Mouse (Mus musculus): Measurements from ENCODE around the gene A4galt.

A4galt gene

GRCm38 (mm10) chr15:83265269-83265668 lies 13.7 kb upstream of the A4galt start:
- DNase-seq (ENCODE audit: low spot score), result no peak

- no peak for DNase-seq (ENCODE audit: low spot score)
Observed at GRCm38 (mm10) chr15:83263405-83263804, 11.8 kb upstream of the A4galt start.

GRCm38 (mm10) chr15:83257906-83258305 lies 6.3 kb upstream of the A4galt start:
- DNase-seq (ENCODE audit: low spot score), result no peak

DNA sequence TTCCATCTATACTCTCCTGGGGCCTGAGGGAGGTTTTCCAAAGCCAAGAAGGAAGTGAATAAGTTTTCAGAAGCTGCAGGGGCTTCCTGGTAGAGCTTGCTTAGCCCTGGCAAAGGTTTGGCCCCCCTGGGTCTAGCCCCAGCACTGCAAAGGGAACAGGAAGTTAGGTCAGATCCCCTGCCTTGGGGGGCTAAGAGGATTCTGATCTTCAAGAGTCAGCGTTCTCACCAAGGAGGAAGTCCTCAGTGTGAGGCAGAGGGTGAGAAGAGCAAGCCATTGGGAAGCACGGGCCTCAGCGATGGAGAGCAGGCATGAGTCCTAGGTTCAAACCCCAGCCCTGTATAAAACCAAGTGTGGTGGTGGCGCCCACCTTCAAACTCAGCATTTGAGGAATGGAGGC lies 4.9 kb upstream of the A4galt start:
- no peak for DNase-seq (ENCODE audit: low spot score)

DNA sequence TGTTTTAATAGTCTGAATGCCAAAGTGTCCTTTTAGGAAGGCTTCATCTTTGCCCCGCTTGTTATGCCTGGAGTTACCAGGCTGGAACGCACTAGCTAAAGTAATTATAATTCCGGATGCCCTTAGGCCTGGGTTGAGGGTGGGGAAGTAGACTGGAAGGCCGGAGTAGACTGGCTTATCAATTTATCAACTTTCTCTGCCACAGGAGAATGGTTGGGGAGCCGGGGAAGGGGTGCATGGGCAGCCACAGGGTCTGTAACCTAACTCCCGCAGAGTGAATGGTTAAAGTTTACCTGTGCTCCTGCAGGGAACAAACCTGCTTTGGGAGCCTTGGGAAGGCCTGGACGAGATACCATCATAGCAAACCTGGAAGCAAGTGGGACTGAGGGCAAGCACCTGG lies 4.4 kb upstream of the A4galt start:
- DNase-seq (ENCODE audit: low spot score), result no peak

DNA sequence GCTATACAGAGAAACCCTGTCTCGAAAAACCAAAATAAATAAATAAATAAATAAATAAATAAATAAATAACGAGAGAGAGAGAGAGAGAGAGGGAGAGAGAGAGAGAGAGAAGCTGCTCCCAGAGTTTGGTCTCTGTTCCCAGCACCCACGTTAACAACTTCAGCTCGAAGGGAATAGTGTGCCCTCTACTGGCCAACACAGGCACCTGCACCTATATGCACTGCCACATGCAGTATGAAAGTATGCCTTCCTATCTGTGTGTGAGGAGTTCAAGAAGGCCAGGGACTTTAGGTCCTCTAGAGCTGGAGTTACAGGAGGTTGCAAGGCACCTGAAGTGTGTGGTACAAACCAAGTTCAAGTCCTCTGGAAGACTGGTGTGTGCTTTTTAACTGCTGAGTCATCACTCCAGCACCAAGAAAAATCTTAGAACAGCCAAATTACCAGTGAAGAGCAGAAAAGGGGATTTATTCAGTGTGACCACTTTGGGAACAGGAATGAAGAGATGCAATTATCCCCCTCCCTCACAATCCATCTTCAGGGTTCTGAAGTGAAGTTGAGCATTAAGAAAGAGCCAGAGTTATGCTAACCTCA lies 3.7 kb upstream of the A4galt start:
- DNase-seq (ENCODE audit: low spot score), result no peak

DNA sequence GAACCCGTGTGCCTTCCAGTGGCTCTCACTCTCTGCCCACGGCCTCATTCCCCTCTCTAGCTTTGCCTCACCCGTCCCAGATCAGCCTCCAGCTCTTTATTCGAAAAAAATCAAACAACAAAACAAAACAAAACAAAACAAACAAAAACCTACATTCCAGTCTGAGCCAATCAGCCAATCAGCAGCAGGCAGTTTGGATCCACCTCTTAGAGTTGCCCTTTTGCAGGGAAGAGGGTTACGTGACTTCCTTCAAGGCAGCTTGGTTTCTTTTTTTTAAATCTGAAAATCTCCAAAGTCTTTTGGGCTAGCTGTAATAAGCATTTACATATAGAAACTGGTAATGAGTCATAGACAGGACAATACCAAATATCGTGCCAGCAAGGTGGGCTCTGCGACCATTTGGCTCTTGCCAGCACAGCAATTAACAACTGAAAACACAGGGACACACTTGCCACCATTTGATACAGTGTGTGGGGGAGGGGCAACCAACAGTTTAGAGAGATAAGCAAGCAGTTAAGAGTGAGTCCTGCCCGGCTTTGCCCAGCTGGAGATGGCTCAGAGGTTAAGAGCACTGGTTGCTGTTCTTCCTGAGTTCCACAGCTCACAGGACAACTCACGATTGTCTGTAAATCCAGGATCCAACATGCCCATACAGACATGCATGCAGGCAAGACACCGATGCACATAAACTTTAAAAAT lies 2.9 kb upstream of the A4galt start:
- no peak for DNase-seq (ENCODE audit: low spot score)

DNA sequence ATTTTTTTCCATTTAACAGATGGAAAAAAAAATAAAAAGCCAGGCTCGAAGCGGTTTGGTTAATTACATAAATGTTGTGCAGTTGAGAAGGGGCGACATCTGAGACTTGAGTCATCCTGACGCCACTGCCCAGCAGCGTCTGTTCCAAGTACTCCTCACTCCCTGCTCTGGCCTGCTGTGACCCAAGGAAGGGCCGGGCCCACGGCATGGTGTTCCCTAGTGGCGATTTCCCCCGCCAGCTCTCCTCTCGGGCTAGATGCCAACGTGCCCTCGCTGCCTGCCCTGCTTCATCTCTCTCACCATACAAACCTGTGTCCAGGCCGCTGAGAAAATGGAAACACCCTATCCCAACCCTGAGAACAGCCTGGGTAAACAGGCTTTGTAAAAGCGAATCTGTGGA lies 486 bp upstream of the A4galt start:
- no peak for DNase-seq (ENCODE audit: low spot score)

DNA sequence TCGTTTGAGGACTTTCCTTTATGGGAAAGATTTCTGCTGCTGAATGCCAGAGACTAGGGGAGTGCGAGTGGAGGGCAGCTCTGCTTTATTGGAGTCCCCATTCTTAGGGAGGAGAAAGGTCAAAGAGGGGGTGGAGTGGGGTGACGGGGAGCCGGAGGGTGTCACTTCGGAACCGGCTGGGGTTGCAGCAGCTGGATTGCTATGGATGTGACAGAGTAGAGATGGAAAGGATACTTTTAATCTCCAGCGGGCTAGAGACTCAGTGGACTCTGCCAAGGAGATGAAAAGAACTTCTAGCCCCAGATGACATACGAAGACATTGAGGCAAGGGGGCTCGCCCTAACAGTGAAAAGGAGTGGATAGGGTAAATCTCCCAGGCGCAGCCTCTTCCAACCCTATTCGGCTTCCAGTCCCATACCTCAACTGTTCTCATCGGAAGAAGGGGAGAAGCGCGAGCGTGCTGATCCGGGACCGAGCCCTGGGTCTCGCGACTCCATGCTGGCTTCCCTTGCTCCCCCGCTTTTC lies 861 bp downstream of the A4galt start:
- no peak for DNase-seq (ENCODE audit: low spot score)

GRCm38 (mm10) chr15:83249535-83250287 lies 1.9 kb downstream of the A4galt start:
- no peak for DNase-seq (ENCODE audit: low spot score)

- DNase-seq (ENCODE audit: low spot score), result no peak
Observed at GRCm38 (mm10) chr15:83248236-83248844, 3.2 kb downstream of the A4galt start.

DNA sequence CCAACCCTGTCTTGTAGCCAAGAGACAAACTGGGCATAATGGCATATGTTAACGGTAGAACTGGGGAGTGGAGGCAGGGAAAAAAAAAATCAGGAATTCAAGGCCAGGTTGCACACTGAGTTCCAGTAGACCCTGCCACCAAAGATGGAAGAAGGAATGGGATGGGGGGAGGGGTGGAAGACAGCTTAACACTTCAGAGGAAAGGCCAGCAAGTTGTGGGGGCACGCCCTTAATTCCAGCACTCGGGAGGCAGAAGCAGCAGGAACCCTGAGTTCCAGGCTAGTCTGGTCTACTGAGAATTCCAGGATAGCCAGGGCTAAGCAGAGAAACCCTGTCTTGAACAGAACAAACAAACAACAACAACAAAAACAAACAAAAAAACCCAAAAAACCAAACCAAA lies 7.2 kb downstream of the A4galt start:
- DNase-seq (ENCODE audit: low spot score), result no peak

DNA sequence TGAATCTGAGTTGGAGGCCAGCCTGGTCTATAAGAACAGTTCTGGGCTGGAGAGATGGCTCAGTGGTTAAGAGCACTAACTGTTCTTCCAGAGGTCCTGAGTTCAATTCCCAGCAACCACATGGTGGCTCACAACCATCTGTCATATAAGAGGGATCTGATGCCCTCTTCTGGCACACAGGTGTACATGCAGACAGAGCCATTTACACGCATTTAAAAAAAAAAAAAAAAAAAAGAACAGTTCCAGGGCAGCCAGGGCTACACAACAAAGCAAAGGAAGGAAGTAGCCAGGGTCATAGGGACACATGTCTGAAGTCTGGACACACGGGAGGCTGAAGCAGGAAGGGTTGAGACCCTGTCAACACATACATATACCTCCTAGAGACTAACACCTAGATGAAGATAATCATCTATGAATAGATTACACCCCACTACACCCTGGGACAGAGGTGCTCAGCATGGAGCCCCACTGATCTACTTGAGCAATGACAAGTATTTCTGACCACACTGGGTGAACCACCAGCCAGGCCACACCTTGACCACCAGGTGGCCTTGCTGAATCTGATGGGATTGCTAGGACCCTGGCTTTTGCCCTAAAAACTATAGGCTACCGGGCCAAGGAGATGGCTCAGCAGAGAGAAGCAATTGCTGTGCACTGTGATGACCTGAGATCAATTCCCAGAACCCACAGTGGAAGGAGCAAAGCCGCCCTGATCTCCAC lies 9.5 kb downstream of the A4galt start:
- no peak for DNase-seq (ENCODE audit: low spot score)

GRCm38 (mm10) chr15:83241497-83241896 lies 10.1 kb downstream of the A4galt start:
- DNase-seq (ENCODE audit: low spot score), result no peak

DNA sequence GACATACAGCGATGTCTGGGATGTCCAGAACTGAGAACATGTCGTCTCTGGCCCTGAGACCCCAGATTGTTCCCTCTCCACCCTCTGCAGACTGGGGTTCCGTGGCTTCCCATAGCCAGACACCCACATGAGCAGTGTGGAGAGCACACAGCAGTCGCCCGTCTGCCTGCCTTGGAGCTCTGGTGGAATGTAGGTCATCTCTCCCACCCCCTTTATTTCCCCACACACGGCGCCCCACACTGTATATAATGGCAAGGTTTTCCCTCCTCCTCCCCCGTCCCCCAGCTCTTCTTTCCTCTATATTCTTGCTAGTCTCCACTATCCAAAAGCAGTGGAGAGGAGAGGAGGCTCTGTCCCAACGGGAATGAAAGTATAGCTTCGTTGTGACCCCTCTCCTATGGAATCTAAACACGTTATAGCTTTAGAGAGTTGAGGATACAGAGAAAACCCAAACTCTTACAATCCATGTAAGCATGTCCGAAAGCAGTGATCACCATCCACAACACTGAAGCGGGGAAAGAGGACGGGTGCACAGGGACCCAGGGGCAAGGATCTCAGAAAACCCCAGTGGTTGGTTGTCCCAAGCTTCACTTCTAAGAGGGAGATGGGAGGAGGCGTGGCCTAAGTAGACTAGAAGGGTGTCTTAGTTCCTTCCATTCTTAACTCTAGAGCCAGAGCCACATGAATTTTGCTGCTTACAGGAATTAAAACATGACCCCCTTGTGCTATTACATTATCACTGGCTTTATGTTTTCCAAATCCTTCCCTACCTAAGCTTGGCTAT lies 13.9 kb downstream of the A4galt start:
- DNase-seq (ENCODE audit: low spot score), result no peak

- DNase-seq (ENCODE audit: low spot score), result no peak
Observed at GRCm38 (mm10) chr15:83236824-83237223, 14.8 kb downstream of the A4galt start.

DNA sequence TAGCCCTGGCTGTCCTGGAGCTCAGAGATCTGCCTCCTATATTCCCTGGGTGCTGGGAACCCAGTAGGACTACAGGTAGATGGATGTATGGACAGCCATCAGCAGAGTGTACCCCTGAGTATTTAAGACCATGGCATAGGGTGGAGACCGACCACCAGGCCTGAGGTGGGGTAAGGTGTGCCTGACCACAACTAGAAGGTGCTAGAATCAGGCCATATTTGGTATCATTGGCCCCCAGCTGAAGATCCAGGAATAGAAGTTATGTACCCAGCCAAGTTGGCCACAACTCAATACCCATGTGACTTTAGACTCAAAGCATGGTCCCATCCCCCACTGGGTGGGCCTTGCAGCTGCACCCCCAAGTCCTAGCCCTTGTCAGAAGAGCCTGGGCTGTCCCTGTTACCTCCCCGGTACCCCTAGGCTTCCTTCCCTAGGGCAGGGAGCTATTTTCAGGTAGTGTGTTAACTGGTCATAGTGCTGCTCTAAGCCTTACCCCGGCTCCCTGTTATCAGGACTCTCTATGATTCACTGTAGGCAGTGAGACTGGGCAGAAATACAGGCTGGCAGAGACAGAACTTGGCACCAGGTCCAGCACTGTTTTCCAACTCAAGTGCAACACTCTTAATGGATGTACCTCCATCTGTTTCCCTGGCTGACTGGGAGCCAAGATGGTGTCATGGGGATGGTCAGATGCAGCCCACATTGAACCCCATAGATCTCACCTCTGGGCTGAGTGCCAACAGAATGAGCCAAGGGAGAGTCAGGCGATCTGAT lies 18.2 kb downstream of the A4galt start:
- DNase-seq (ENCODE audit: low spot score), result no peak

GRCm38 (mm10) chr15:83227559-83227958 lies 24.0 kb downstream of the A4galt start:
- no peak for DNase-seq (ENCODE audit: low spot score)

GRCm38 (mm10) chr15:83226871-83227270 lies 24.7 kb downstream of the A4galt start:
- DNase-seq (ENCODE audit: low spot score), result no peak

- peak; percentile 71 for DNase-seq (ENCODE audit: low spot score)
Observed at GRCm38 (mm10) chr15:83226066-83226834, 25.3 kb downstream of the A4galt start.
